In the genomic region with DNA sequence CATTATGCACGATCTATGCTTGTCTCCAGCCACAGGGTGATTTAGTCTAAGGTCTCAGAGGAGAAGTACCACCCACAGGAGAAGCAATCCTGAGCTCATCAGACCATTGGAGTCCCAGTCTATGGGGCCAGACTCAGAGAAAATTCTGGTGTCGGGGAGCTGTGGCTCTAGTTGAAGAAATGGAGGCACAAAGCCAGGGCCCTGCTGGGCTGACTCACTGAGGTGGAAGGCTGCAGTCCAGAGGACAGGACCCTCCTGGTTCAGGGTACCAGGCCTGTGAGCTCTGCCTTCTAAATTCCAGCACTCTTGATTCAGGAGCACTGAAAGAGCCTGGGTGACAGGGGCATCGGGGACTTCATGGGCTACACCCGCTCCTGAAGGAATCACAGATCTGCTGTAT, we compare ENCODE assay signal across 17 mouse cellular contexts.
"Had no signal": no experiment of that assay in that cellular context is flagged by ENCODE, and none has a peak within 500 bp of the region (broad histone marks: within the 10 kb centered on the region; RNA-seq: fewer than 3 reads in every experiment).

No protein-coding gene starts in this region.

- H3K27ac ChIP-seq: lung, embryonic 15.5 days; macrophage; midbrain, embryonic 15.5 days; neural tube, embryonic 12.5 days; stomach, embryonic 15.5 days; stomach, postnatal 0 days had no signal

- H3K4me1 ChIP-seq: lung, embryonic 15.5 days; stomach, embryonic 15.5 days had no signal

- H3K4me3 ChIP-seq: lung, embryonic 15.5 days; midbrain, embryonic 13.5 days; midbrain, embryonic 15.5 days; neural tube, embryonic 12.5 days; stomach, embryonic 15.5 days had no signal

- H3K27me3 ChIP-seq: lung, embryonic 15.5 days; midbrain, embryonic 13.5 days; midbrain, embryonic 15.5 days; neural tube, embryonic 12.5 days; stomach, embryonic 15.5 days had no signal

- H3K4me2 ChIP-seq: lung, embryonic 15.5 days; midbrain, embryonic 11.5 days; midbrain, embryonic 13.5 days; midbrain, embryonic 15.5 days; neural tube, embryonic 12.5 days; stomach, embryonic 15.5 days had no signal

- H3K9ac ChIP-seq: liver, postnatal 0 days; lung, embryonic 15.5 days; midbrain, embryonic 13.5 days; midbrain, embryonic 15.5 days; neural tube, embryonic 12.5 days; stomach, embryonic 15.5 days had no signal

- H3K9me3 ChIP-seq: lung, embryonic 15.5 days; midbrain, embryonic 15.5 days; neural tube, embryonic 12.5 days; stomach, embryonic 15.5 days had no signal

- DNase-seq: liver, postnatal 0 days; lung, adult 2 months; lung, postnatal 14 days; lung, postnatal 36 days; right cerebral cortex, postnatal 14 days; thymus, adult 2 months; thymus, postnatal 25 days; thymus, postnatal 4 days had no signal

- ATAC-seq: liver, postnatal 0 days; lung, postnatal 0 days; midbrain, embryonic 13.5 days; midbrain, embryonic 15.5 days had no signal

- H3K36me3 ChIP-seq: lung, embryonic 15.5 days; midbrain, embryonic 13.5 days; midbrain, embryonic 15.5 days; neural tube, embryonic 12.5 days; stomach, embryonic 15.5 days had no signal
